Mouse (Mus musculus) left cerebral cortex, postnatal 36 days (tissue): Measurements from ENCODE around the gene Mdm4. TPM values are rescaled to one million over a fixed set of nuclear protein-coding genes. Genes with fewer than 3 reads are reported as not detected.
"Not testable (repeated sequence)": the region's sequence is repeated elsewhere in the genome, so short reads cannot be mapped to it uniquely, and the experiment has no call there.

ENCODE experiments used
- DNase-seq, 2 experiments: peaks; one replicate each; pipeline ENCODE4 v3.0.0; 2021 to 2022; ENCODE audit warnings: low spot score in 2 of 2, mixed read lengths in 1 of 2
- intact Hi-C: fragments of 180-260 bp; cut with DNase I; formaldehyde crosslinking; loops from one replicate; pipeline ENCODE4 v1.15.1; 2025
- total RNA-seq, 2 experiments: library from RNA; stranded (reverse); gene quantifications; 2 replicates each; pipeline ENCODE4 v1.2.3; 2021

Mdm4 gene
- total RNA-seq, 2 experiments from 2014 or later = 63.2 to 91.1 TPM

GRCm38 (mm10) chr1:133057345-133058034 lies 27.1 kb upstream of the Mdm4 start:
- intact Hi-C loops = no loop called here
- no peak for DNase-seq

GRCm38 (mm10) chr1:133054326-133054725 lies 24.0 kb upstream of the Mdm4 start:
- no peak for DNase-seq
- intact Hi-C loops = no loop called here

GRCm38 (mm10) chr1:133053034-133053433 lies 22.7 kb upstream of the Mdm4 start:
- intact Hi-C loops = no loop called here

GRCm38 (mm10) chr1:133051829-133052228 lies 21.5 kb upstream of the Mdm4 start:
- intact Hi-C loops = no loop called here

More at GRCm38 (mm10) chr1:133053034-133053433, 22.7 kb upstream of the Mdm4 start:
- DNase-seq = no peak

GRCm38 (mm10) chr1:133050001-133050431 lies 19.7 kb upstream of the Mdm4 start:
- intact Hi-C loops = no loop called here
- no peak for DNase-seq

More at GRCm38 (mm10) chr1:133051829-133052228, 21.5 kb upstream of the Mdm4 start:
- DNase-seq = no peak

GRCm38 (mm10) chr1:133048690-133049089 lies 18.3 kb upstream of the Mdm4 start:
- no peak for DNase-seq
- intact Hi-C loops = loop anchor here (5.0 to 10.0 kb wide), 2 partner anchors 39 to 256 kb away; partner anchors contain the start of gene Golt1a

GRCm38 (mm10) chr1:133047575-133047974 lies 17.2 kb upstream of the Mdm4 start:
- intact Hi-C loops = loop anchor here (5.0 to 10.0 kb wide), 2 partner anchors 40 to 257 kb away; partner anchors contain the start of gene Golt1a

GRCm38 (mm10) chr1:133046441-133046931 lies 16.1 kb upstream of the Mdm4 start:
- peak in 1 of 2 experiments; percentile 39 for DNase-seq
- intact Hi-C loops = loop anchor here (5.0 to 10.0 kb wide), 2 partner anchors 41 to 258 kb away; partner anchors contain the start of gene Golt1a

More at GRCm38 (mm10) chr1:133047575-133047974, 17.2 kb upstream of the Mdm4 start:
- no peak for DNase-seq

GRCm38 (mm10) chr1:133045861-133046440 lies 15.6 kb upstream of the Mdm4 start:
- peak; percentile 76 to 80 for DNase-seq
- intact Hi-C loops = loop anchor here (5.0 to 10.0 kb wide), 2 partner anchors 41 to 259 kb away; partner anchors contain the start of gene Golt1a

GRCm38 (mm10) chr1:133045011-133045860 lies 14.9 kb upstream of the Mdm4 start, which contains the start of gene Pik3c2b:
Gene Pik3c2b, plus strand, starts transcription at chr1:133045667.
- intact Hi-C loops = loop anchor here (5.0 to 10.0 kb wide), 2 partner anchors 42 to 260 kb away; partner anchors contain the start of gene Golt1a
- no peak for DNase-seq

- no peak for DNase-seq
- intact Hi-C loops = loop anchor here (1.0 kb wide), 1 partner anchor 63 kb away; no protein-coding TSS in a partner anchor
These were observed 9.2 kb upstream of the Mdm4 start for GRCm38 (mm10) chr1:133039505-133039949.

- DNase-seq, intact Hi-C loops: not testable (repeated sequence)
These were observed 4.3 kb upstream of the Mdm4 start for GRCm38 (mm10) chr1:133034682-133035081.

GRCm38 (mm10) chr1:133034091-133034460 lies 3.7 kb upstream of the Mdm4 start:
- intact Hi-C loops = no loop called here
- peak; percentile 37 to 49 for DNase-seq

GRCm38 (mm10) chr1:133033316-133034090 lies 3.1 kb upstream of the Mdm4 start:
- intact Hi-C loops = no loop called here
- DNase-seq = peak; percentile 57 to 78

GRCm38 (mm10) chr1:133032981-133033315 lies 2.6 kb upstream of the Mdm4 start:
- no peak for DNase-seq
- intact Hi-C loops = no loop called here

GRCm38 (mm10) chr1:133029744-133030143 lies 617 bp downstream of the Mdm4 start:
- no peak for DNase-seq
- intact Hi-C loops = no loop called here

GRCm38 (mm10) chr1:133027980-133028379 lies 2.4 kb downstream of the Mdm4 start:
- intact Hi-C loops = no loop called here
- DNase-seq = no peak

GRCm38 (mm10) chr1:133027126-133027525 lies 3.2 kb downstream of the Mdm4 start:
- intact Hi-C loops = no loop called here
- no peak for DNase-seq

- DNase-seq, intact Hi-C loops: not testable (repeated sequence)
These were observed 4.6 kb downstream of the Mdm4 start for GRCm38 (mm10) chr1:133025796-133026190.
